Mouse (Mus musculus) T-cell, adult 2 months (primary cell): ENCODE results near the gene 1700013G24Rik.
A peak's percentile ranks its signal among the peaks of the same experiment; 100 is the strongest.

Source experiments
- DNase-seq: peaks from one replicate; pipeline ENCODE4 v3.0.0; 2022; ENCODE audit warnings: low spot score

1700013G24Rik gene

DNA sequence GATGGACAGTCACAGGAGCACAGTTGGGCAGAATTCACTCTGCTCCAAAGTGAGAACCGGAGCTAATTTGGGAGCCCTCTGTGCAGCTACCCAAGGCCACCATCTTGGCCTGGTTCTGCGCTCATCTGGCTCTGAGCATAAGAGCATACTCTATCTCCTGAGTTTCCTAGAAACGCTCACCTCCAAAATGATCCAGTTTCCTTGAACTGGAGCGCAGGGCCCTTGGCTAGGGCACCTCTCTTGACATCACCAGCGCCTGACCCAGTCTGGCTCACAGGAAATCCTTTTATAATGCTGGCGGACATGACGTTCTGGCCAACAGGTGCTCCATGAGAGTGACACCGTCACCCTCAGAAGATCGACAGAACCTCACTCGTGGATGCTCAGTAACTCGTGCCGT lies 3.5 kb downstream of the 1700013G24Rik start:
- DNase-seq, result no peak

DNA sequence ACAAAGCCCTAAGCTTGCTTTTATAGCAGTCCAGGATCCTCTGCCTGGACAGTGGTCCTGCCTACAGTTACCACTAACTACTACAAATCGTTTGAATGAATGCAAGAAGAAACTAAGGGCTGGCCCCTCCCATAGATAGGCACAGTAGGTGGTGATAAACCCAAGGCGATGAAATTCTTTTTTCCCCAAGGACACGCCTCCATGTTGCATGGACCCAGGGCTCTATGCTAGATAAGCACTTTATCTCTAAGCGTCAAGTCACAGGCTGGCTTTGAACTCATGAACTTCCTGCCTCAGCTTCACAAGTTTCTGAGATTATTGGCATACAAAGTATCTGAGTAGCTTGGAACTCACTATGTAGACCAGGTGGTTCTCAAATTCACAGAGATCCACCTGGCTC lies 4.2 kb downstream of the 1700013G24Rik start:
- no peak for DNase-seq

DNA sequence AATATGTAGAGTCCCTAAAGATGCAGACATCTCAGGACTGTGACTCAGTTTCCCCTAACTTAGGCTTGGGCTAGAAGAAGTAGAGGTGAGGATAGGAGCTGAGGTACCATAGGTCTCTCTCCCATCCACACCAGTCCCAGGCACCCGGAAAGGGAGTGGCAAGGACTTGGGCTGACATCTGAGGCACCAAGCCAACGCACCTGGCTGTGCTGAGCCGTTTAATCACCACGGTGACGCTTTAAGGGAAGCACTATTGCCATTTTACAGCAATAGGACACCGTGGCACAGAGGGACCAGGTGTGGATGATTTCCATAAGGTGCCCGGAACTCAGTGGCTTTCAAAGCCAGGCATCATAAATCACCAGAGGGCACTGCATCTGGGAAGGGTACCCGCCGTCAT lies 5.2 kb downstream of the 1700013G24Rik start:
- no peak for DNase-seq

DNA sequence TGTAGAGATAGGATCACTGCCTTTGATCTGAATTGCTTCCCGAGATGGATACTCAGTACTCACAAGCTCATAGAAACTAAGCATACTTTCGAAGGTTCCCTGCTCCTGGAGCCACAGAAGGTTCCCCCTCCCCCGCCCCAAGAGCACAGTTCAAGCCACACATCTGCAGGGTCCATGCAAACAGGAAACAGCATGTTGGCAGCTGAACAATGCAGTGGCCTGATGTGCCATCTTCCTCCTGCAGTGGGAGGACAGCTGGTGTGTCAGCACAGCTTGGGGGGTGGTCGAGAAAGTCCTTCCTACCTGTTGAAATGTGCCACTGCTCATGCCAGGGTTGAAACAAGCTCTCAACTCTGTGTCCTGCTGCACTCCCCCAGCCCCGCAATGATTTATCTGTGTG lies 5.8 kb downstream of the 1700013G24Rik start:
- no peak for DNase-seq

DNA sequence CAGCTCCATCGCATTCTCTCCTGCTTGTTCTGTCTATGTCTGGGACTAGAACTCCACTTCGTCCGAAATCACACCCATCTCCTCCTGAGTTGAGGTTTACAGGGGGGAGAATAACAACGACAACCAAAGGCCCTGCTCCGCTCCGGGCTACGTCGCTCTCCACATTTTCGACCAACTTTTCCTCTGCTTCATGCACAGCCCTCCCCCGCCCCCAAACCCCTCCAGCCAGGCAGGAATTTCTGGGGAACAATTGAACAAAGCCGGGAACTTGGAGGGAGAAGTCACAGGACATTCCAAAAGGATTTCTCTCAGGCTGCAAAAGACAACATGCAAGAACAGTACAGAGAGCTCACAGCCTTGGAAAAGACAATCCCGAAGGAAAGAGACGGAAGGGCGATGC lies 7.6 kb downstream of the 1700013G24Rik start:
- DNase-seq, result no peak

DNA sequence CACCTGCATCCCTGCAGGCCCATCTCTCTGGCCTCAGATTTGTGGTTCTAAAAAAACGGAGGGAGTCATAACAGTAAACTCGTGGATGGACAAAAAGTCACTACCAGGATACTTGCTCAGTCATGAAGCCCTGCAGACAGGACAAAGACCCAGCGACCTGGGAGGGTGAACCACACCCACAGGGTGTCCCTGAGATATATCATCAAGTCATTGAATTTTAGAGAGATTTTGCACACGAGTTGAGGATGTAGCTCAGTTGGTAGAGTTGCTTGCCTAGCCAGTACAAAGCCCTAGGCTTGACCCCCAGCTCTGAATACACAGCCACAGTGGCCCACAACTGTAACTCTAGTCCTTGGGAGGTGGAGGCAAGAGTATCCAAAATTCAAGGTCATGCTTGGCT lies 8.1 kb downstream of the 1700013G24Rik start:
- DNase-seq, result no peak

DNA sequence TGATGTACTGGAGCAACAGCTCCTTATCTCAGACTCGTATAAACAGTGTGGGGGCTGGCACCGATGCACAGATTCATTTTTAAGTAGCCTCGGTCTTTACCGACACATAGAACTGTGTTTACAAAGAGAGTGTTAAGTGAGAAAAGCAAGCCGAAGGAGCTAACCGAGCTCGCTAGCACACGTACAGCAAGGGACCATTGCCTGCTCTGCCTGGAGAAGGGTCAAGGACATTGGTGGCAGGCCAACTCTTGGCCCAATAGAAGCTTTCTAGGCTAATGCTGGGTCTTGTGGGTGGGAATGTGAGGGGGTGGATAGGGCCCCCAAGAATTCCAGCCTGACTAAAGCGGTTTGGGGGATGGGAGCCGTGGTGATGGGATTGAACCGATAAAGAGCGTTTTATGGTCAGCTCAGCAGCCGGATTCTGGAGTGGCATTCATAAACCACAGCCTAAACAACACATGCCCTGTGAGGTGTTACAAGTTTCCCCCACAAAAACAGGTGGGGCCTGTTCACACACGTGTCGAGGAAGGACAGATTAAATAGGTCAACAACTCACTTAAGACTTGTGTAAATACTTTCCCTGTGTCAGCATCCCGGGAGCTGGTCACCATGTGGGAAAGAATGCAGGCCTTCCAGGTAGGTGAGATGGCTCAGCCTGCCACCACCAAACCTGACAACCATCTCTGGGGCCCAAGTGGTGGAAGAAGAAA lies 9.1 kb downstream of the 1700013G24Rik start:
- no peak for DNase-seq

DNA sequence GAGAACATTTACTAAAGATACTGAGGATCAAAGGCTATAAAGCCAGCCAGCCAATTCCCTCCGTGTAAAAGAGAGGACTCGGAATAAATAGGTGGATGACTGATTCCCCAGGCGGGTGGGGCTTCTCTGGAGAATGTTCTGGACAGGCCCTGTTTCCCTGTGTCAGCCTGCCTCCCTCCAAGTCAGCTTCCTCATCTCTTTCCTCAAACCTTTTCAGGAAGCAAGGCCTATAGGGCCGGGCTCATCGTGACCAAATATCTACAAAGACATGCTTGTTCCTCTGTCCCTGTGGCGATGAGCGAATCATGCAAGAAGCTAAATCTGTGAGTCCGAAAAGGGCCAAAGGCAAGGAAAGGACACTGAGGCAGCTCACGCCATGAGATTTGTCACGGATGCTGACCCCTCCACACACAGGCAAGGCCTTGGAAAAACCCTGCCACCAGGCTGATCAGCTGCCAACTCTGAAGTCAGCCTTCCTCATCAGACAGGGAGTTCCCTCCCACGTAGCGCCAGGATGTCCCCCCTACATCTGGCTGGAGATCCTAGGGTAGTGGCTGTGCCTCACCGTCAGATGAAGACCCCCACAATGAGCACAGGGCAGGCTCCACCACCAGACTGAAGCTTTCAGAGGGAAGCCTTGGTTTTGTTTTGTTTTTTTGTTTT lies 12.2 kb downstream of the 1700013G24Rik start:
- no peak for DNase-seq

DNA sequence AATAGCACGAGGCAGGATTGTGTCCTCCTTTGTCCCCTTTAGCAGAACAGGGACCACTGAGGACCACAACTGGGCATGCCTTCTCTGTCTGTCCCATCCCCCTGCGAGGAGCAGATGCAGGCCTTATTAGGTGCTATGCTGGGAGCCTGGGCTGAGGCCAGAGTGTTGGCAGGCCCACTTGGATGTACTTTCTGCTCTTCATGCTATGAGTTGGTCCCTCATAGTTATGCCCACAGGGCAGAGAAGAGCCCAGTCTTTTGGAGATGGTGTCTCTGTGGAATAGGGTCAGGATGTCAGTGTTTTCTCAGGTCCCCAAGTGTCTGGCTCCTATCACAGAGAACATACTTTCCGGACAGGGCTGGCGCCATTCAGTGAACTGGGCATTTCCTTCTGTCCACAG lies 13.9 kb downstream of the 1700013G24Rik start:
- no peak for DNase-seq

DNA sequence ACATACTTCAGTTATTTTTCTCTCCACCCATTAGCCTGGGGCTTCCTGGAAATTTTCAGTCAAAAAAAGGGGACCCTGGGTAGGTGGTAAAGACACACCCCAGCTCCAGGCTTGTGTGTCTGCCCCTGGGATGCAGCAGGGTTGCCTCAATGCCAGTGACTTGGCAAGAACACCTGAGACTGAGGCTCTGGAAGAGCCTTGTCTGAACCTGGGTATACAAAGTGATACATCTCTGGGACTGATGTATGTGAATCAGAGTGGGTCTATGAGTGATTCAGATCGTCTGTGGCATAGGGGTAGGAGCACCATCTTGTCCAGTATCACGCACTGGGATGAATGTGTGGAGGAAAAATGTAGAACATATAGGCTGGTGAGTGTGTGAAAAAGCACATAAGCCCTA lies 14.4 kb downstream of the 1700013G24Rik start:
- no peak for DNase-seq

DNA sequence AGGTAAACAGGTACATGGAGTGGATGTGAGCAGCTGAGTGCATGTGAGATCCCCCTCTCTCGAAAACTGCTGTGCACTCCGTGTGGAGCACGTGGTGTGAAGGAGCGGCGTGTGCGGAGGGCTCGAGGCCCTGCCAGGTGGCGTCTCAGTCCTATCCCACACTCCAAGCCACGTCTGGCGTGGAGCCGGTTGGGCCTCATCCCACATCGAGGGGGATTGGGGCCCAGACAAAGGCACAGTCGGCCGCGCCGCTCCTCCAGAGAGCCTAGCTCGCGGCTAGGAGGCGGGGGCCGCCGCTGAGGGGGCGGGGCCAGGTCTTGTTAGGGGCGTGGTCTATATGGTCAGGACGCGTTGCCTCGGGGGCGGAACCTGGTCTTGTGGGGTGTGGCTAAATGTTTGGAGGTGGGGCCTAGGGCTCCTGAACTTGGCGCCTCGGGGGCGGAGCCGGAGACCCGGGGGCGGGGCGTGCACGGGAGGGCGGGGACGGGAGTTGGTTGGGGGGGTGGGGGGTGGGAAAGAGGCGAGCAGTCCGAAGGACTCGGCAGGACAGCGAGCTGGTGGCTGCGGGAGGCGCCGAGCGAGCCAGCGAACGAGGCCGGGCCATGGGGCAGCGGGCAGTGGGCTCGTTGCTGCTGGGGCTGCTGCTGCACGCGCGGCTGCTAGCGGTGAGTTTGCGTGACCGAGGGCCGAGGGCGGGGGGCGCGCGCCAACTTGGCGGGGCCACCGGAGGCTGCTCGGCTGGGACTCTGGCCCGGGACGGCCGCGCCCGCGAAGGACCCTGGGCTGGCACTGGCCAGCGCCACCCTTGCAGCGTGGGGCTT lies 15.4 kb downstream of the 1700013G24Rik start, which contains the start of gene Hspg2:
Hspg2 (plus strand) TSS at position 510 of the 821 bp plus-strand sequence.
- DNase-seq, result peak; percentile 85

DNA sequence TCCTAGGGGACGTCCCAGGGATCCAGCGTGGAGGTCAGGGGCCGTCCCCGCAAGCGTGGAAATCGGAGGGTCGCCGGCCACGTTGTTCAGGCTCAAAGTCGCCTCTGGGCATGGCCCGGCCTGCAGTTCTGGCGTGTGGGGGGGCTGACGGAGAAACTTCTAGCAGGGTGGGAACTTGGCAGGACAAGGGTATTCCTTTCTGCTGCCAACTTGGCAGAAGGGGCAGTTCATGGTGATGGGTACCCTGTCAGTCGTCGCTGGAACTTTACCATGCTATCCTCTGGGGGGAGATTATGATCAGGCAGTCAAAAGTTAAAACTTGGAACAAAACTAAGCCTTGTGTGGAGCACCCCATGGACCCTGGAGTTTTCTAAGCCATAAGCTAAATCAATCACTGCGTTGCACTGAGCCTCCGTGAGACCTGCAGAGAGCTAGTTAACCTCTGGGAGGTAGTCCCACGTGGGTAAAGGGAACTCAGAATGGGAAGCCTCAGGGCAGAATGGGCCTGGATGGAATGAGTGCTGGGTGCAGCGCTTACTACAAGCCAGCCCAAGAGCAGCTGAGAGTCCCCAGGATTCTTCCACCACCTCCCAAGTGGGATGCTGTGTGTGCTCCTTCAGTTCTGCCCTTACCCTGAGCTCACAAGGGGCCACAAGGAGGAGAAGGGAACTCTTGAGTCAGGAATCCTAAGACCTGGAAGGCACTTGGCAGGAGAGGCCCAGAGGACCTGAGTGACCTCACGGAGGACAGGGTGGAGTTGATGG lies 16.2 kb downstream of the 1700013G24Rik start:
- DNase-seq, result no peak

DNA sequence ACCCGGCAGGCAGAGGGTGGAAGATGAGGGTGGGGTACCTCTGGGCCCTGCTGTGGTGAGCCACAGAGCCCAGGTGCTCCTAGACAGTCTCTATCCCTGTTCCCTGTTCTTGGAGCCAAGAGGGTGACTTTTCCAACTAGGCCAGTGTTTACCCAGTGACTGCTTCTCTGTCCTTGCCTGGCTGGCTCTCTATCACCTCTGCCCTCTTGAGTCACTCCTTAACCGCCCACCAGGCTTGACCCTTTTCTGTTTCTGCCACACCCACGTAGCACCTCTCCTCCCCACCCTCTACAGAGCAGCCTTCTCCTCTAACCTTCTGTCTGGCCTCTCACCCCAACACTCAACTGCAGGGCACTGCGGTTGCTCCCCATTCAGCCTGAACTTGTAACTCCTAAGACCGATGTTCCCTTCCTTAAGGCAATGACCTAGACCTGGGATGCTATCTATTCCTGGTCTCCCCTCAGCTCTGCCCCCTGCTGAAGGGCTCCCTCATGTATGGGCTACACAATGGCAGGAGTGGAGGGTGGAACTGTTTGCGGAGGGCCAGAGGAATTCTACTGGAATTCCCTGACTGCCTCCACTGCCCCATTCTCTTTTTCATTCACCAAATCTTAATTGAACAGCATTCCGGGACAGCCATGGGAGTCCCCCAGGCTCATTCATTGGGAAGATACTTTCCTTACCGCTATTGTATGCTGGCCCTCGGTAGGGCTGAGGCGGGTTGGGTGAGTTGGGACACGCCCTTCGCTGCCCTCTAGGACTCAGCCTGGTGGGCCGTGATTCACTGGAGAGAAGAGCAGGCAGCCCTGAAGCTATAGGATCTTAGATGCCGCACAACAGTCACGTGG lies 17.0 kb downstream of the 1700013G24Rik start:
- DNase-seq, result no peak

DNA sequence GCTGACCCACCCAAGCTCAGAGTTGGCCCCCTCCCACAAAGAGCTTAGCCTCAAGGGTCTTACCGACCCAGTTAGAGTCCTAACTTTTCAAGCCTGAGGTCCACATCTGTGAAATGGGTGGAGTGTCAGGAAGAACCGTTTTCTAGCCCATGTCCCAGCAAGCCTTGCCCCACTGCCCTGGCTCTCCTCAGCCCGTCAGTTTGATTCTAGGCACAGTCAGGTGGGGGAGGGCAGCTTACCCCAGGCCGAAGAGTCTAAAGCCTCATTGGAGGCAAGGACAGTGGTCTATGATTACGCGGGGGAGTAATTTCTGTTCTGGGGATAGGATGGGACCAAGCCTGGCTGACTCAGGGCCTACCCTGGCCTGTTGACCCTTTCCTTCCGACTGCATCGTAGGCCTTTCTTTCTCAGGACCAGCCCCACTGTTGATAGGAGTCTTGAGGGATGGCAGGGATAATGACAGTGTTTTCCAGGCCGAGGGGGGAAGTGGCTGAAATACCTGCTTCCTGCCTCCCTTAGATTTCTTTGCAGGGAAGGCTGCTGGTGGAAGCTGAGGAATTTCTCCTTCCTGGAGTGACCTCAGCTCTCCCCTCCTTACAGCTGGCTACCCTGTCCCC lies 17.7 kb downstream of the 1700013G24Rik start:
- DNase-seq, result no peak

DNA sequence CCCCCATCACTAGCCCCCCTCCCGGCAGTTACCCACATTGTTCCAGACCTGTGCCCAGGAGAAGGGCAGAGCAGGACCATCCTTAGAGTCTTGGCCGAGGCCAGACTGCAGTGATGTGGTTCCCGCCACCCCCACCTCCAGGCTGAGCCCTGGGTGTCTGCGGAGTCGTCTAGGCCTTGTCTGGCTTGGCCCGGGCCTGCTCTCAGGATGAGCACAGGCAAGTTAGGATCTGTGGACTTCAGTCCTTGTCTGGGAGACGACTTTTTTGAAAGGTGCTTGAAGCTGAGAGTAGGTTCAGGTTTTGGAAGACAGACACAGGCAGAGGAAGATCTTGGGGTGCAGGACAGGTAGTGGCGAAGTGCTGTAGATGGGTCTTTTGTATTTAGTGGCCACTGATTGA lies 18.2 kb downstream of the 1700013G24Rik start:
- DNase-seq, result no peak

DNA sequence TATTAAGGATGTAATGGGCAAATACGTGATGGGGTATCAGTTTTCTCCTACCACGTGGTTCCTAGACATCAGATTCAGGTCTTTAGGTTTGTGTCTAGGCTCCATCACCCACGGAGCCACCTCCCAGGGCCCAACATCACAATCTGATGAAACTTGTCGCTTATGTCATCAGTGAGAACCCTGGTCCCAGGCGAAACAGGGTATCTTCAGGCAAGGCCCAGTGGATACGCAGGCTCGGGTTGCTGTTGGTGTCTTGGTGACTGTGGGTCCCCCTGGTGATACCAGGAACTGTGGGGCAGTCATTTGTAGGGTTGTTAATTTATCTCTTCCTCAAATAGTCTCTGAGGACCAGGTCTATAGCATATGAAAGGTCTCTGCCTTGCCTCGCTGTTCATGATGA lies 20.2 kb downstream of the 1700013G24Rik start:
- DNase-seq, result no peak

DNA sequence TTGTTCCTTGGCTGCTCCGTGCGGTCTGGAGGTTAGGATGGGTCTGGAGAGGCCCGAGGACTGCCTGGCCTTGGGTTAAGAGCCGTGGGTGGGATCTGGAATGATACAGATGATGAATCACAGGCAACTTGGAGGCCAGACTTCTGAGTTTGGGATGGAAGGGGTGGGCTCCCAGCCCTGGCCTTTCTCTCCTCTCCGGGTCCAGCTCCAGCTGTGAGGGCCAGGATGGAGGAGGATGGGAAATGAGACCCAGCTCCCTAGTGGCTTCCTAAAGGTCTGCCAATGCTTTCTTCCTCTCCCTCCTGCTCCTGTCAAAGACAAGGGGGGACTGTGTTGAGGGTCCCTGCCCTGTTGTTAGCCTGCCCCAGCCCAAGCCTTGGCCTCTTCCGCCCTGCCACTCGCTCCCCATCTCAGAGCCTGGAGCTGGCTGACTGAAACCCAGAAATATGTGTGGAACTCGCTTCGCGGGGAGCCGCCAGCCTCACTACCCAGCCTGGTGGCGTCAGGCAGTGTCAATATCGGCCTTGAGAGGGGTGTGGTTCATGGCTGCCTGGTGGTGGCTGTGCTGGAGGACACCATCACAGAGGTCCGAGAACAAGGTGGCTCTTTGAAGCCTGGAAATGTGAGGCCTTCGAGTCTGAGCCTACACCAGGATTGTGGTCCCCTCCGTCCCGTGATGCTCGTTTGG lies 20.8 kb downstream of the 1700013G24Rik start:
- DNase-seq, result no peak

DNA sequence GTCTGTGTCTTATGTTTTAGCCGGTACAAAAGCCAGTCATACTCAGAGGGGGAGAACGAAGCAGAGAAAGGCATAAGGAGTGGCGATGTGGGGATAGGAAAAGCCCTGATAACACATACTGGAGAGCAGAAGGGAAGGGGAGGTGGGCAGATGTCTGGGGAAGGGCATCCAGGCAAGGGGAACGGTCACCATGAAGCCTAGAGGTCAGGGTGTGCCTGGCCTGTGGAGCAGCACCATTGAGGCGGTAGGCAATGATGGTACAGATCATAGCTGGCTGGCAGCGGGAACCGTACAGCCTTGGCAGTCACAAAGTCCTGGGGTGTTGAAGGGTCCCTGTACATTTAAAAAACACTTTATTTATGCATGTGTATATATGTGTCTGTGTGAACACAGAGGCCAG lies 21.6 kb downstream of the 1700013G24Rik start:
- DNase-seq, result no peak

DNA sequence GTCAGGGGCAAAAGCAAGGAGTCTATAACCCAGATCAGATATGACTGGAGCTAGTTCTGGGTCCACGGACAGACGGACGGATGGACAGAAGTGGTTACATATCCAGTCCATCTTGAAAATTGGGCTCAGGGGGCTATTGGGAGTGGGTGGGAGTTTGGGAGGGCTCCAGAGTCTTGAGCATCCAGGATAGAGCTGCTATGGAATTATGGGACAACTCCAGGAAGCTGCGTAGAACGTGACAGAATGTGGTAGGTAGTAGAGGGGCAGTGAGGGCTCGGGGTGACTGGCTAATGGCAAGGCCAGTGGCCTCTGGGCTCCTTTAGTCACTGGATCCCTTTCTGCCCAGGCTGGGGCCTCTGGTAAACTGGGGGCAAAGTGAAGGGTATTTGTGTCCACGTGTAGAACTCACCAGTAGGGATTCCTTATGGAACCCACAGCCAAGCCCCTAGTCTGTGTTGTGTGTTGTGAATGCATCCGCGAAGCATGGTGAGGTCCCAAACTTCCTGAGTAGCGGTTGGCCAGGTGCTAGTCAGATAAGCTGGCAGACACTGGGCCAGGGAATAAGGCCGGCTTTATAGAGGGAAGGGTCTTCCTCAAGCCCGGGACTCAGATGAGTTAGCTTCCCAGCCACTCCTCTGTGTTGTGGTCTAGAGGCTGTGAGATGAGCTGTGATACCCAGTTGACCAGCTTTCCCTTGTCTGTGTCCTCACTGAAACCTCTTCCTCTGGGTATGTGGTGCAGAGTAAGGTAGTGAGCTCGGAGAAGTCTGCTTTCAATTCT lies 22.4 kb downstream of the 1700013G24Rik start:
- no peak for DNase-seq
